Mouse (Mus musculus): ENCODE measurements at regions not wholly inside any gene's neighbourhood (a gene's known extent, or its start where the extent isn't known, plus 50 kb on each side); places are given as distances from the start of the nearest gene placed in this dataset.

- ATAC-seq (ENCODE audit: low FRiP score) = peak; percentile 24; the same call in 1 of the 2 replicates
- Histone ChIP-seq H3K4me3 (replicated peaks; ENCODE audit: low read length) (no peak overlapping the region), H3K27me3 (ENCODE audit: control insufficient read depth, insufficient read depth, low read length) (no peaks in the 10 kb centered on the region), H3K27ac (no peak overlapping the region), H3K4me2 (replicated peaks) (no peak overlapping the region), H3K9me3 (ENCODE audit: control insufficient read depth, low read length) (no peaks in the 10 kb centered on the region), H3K36me3 (replicated peaks; ENCODE audit: control insufficient read depth, insufficient read depth) (no peaks in the 10 kb centered on the region), H3K4me1 (replicated peaks; ENCODE audit: control insufficient read depth, insufficient read depth, low read length) (peaks cover 4% of the 10 kb centered on the region; the same call in 1 of the 2 replicates), H3K9ac (no peak overlapping the region)
- WGBS = 23% methylated on average over 3 of the region's 3 CpGs
- peak; percentile 64 for DNase-seq (ENCODE audit: low spot score)
Observed at GRCm38 (mm10) chr4:131409805-131410204, 428.3 kb downstream of the Ptpru start.

GRCm38 (mm10) chr4:131411936-131412335 is 426.2 kb downstream of the Ptpru start:
- H3K9ac ChIP-seq = no peak overlapping the region
- H3K27ac ChIP-seq = no peak overlapping the region
- H3K4me3 ChIP-seq (replicated peaks; ENCODE audit: low read length) = no peak overlapping the region
- no peak for ATAC-seq (ENCODE audit: low FRiP score)
- no peaks in the 10 kb centered on the region for H3K36me3 ChIP-seq (replicated peaks; ENCODE audit: control insufficient read depth, insufficient read depth)
- no peak overlapping the region for H3K4me2 ChIP-seq (replicated peaks)
- WGBS = 35% methylated on average over 4 of the region's 4 CpGs
- no peaks in the 10 kb centered on the region for H3K9me3 ChIP-seq (ENCODE audit: control insufficient read depth, low read length)
- no peaks in the 10 kb centered on the region for H3K27me3 ChIP-seq (ENCODE audit: control insufficient read depth, insufficient read depth, low read length)
- H3K4me1 ChIP-seq (replicated peaks; ENCODE audit: control insufficient read depth, insufficient read depth, low read length) = peaks cover 4% of the 10 kb centered on the region; the same call in 1 of the 2 replicates
- DNase-seq (ENCODE audit: low spot score) = no peak

- Histone ChIP-seq H3K9me3 (ENCODE audit: control insufficient read depth, low read length) (no peaks in the 10 kb centered on the region), H3K27me3 (ENCODE audit: control insufficient read depth, insufficient read depth, low read length) (no peaks in the 10 kb centered on the region), H3K9ac (no peak overlapping the region), H3K4me2 (replicated peaks) (no peak overlapping the region), H3K4me3 (replicated peaks; ENCODE audit: low read length) (no peak overlapping the region), H3K27ac (no peak overlapping the region), H3K4me1 (replicated peaks; ENCODE audit: control insufficient read depth, insufficient read depth, low read length) (no peaks in the 10 kb centered on the region), H3K36me3 (replicated peaks; ENCODE audit: control insufficient read depth, insufficient read depth) (no peaks in the 10 kb centered on the region)
- WGBS = 82% methylated on average over 6 of the region's 6 CpGs
- ATAC-seq (ENCODE audit: low FRiP score) (no peak), DNase-seq (ENCODE audit: low spot score) (no peak)
Observed at GRCm38 (mm10) chr4:131413380-131413779, 424.7 kb downstream of the Ptpru start.

- DNase-seq (ENCODE audit: low spot score) (no peak), ATAC-seq (ENCODE audit: low FRiP score) (no peak)
- no peaks in the 10 kb centered on the region for H3K27me3 ChIP-seq (ENCODE audit: control insufficient read depth, insufficient read depth, low read length)
- no peaks in the 10 kb centered on the region for H3K4me1 ChIP-seq (replicated peaks; ENCODE audit: control insufficient read depth, insufficient read depth, low read length)
- no peak overlapping the region for H3K27ac ChIP-seq
- H3K36me3 ChIP-seq (replicated peaks; ENCODE audit: control insufficient read depth, insufficient read depth) = no peaks in the 10 kb centered on the region
- no peak overlapping the region for H3K4me2 ChIP-seq (replicated peaks)
- no peak overlapping the region for H3K9ac ChIP-seq
- 74% methylated on average over 5 of the region's 5 CpGs for WGBS
- H3K4me3 ChIP-seq (replicated peaks; ENCODE audit: low read length) = no peak overlapping the region
- H3K9me3 ChIP-seq (ENCODE audit: control insufficient read depth, low read length) = no peaks in the 10 kb centered on the region
Observed at GRCm38 (mm10) chr4:131415453-131415852, 422.6 kb downstream of the Ptpru start.

- Histone ChIP-seq H3K9ac (no peak overlapping the region), H3K36me3 (replicated peaks; ENCODE audit: control insufficient read depth, insufficient read depth) (no peaks in the 10 kb centered on the region), H3K4me2 (replicated peaks) (no peak overlapping the region), H3K27ac (no peak overlapping the region), H3K4me1 (replicated peaks; ENCODE audit: control insufficient read depth, insufficient read depth, low read length) (no peaks in the 10 kb centered on the region), H3K4me3 (replicated peaks; ENCODE audit: low read length) (no peak overlapping the region), H3K27me3 (ENCODE audit: control insufficient read depth, insufficient read depth, low read length) (no peaks in the 10 kb centered on the region), H3K9me3 (ENCODE audit: control insufficient read depth, low read length) (no peaks in the 10 kb centered on the region)
- WGBS = 58% methylated on average over 3 of the region's 3 CpGs
- ATAC-seq (ENCODE audit: low FRiP score) (no peak), DNase-seq (ENCODE audit: low spot score) (no peak)
Observed at GRCm38 (mm10) chr4:131416209-131416608, 421.9 kb downstream of the Ptpru start.

- no peaks in the 10 kb centered on the region for H3K9me3 ChIP-seq (ENCODE audit: control insufficient read depth, low read length)
- H3K27me3 ChIP-seq (ENCODE audit: control insufficient read depth, insufficient read depth, low read length) = no peaks in the 10 kb centered on the region
- H3K27ac ChIP-seq = no peak overlapping the region
- H3K36me3 ChIP-seq (replicated peaks; ENCODE audit: control insufficient read depth, insufficient read depth) = no peaks in the 10 kb centered on the region
- 70% methylated on average over 14 of the region's 14 CpGs for WGBS
- no peaks in the 10 kb centered on the region for H3K4me1 ChIP-seq (replicated peaks; ENCODE audit: control insufficient read depth, insufficient read depth, low read length)
- H3K9ac ChIP-seq = no peak overlapping the region
- no peak overlapping the region for H3K4me2 ChIP-seq (replicated peaks)
- no peak overlapping the region for H3K4me3 ChIP-seq (replicated peaks; ENCODE audit: low read length)
- ATAC-seq (ENCODE audit: low FRiP score) = no peak
- DNase-seq (ENCODE audit: low spot score) = peak; percentile 38
Observed at GRCm38 (mm10) chr4:131417159-131417748, 420.8 kb downstream of the Ptpru start.

GRCm38 (mm10) chr4:131425311-131425710 is 412.8 kb downstream of the Ptpru start:
- 48% methylated on average over 11 of the region's 11 CpGs for WGBS
- Histone ChIP-seq H3K27ac (no peak overlapping the region), H3K4me1 (replicated peaks; ENCODE audit: control insufficient read depth, insufficient read depth, low read length) (peaks cover 15% of the 10 kb centered on the region), H3K27me3 (ENCODE audit: control insufficient read depth, insufficient read depth, low read length) (no peaks in the 10 kb centered on the region; the same call in 1 of the 2 replicates), H3K9ac (no peak overlapping the region), H3K4me2 (replicated peaks) (no peak overlapping the region), H3K9me3 (ENCODE audit: control insufficient read depth, low read length) (no peaks in the 10 kb centered on the region), H3K4me3 (replicated peaks; ENCODE audit: low read length) (no peak overlapping the region), H3K36me3 (replicated peaks; ENCODE audit: control insufficient read depth, insufficient read depth) (no peaks in the 10 kb centered on the region)
- no peak for ATAC-seq (ENCODE audit: low FRiP score)
- DNase-seq (ENCODE audit: low spot score) = no peak

- H3K9me3 ChIP-seq (ENCODE audit: control insufficient read depth, low read length) = no peaks in the 10 kb centered on the region
- peaks cover 22% of the 10 kb centered on the region for H3K4me1 ChIP-seq (replicated peaks; ENCODE audit: control insufficient read depth, insufficient read depth, low read length)
- ATAC-seq (ENCODE audit: low FRiP score) = no peak
- H3K27ac ChIP-seq = no peak overlapping the region
- WGBS = 97% methylated on average over 7 of the region's 7 CpGs
- H3K9ac ChIP-seq = no peak overlapping the region
- H3K4me2 ChIP-seq (replicated peaks) = no peak overlapping the region
- H3K36me3 ChIP-seq (replicated peaks; ENCODE audit: control insufficient read depth, insufficient read depth) = no peaks in the 10 kb centered on the region
- H3K27me3 ChIP-seq (ENCODE audit: control insufficient read depth, insufficient read depth, low read length) = no peaks in the 10 kb centered on the region; the same call in 1 of the 2 replicates
- no peak overlapping the region for H3K4me3 ChIP-seq (replicated peaks; ENCODE audit: low read length)
- no peak for DNase-seq (ENCODE audit: low spot score)
Observed at GRCm38 (mm10) chr4:131427871-131428270, 410.2 kb downstream of the Ptpru start.

GRCm38 (mm10) chr4:131429356-131429755 is 408.7 kb downstream of the Ptpru start:
- Histone ChIP-seq H3K9me3 (ENCODE audit: control insufficient read depth, low read length) (no peaks in the 10 kb centered on the region), H3K4me2 (replicated peaks) (no peak overlapping the region), H3K4me1 (replicated peaks; ENCODE audit: control insufficient read depth, insufficient read depth, low read length) (peaks cover 24% of the 10 kb centered on the region), H3K27me3 (ENCODE audit: control insufficient read depth, insufficient read depth, low read length) (no peaks in the 10 kb centered on the region), H3K4me3 (replicated peaks; ENCODE audit: low read length) (no peak overlapping the region), H3K9ac (0 out of 2 replicates have a peak overlapping the region, but pooled peaks have one; percentile 8), H3K36me3 (replicated peaks; ENCODE audit: control insufficient read depth, insufficient read depth) (no peaks in the 10 kb centered on the region), H3K27ac (peak overlapping the region; percentile 38; the same call in 1 of the 2 replicates)
- WGBS = 26% methylated on average over 11 of the region's 11 CpGs
- ATAC-seq (ENCODE audit: low FRiP score) (no peak), DNase-seq (ENCODE audit: low spot score) (peak; percentile 36)

- Histone ChIP-seq H3K9me3 (ENCODE audit: control insufficient read depth, low read length) (no peaks in the 10 kb centered on the region), H3K4me3 (replicated peaks; ENCODE audit: low read length) (no peak overlapping the region), H3K27me3 (ENCODE audit: control insufficient read depth, insufficient read depth, low read length) (no peaks in the 10 kb centered on the region), H3K9ac (no peak overlapping the region), H3K4me1 (replicated peaks; ENCODE audit: control insufficient read depth, insufficient read depth, low read length) (peaks cover 24% of the 10 kb centered on the region), H3K27ac (no peak overlapping the region), H3K4me2 (replicated peaks) (no peak overlapping the region), H3K36me3 (replicated peaks; ENCODE audit: control insufficient read depth, insufficient read depth) (no peaks in the 10 kb centered on the region)
- ATAC-seq (ENCODE audit: low FRiP score) (no peak), DNase-seq (ENCODE audit: low spot score) (no peak)
- WGBS = 81% methylated on average over 1 of the region's 1 CpGs
Observed at GRCm38 (mm10) chr4:131430420-131430819, 407.7 kb downstream of the Ptpru start.

Measured in hindbrain, embryonic 14.5 days (tissue).